Mouse (Mus musculus): ENCODE results near the gene Tmem91.

Tmem91 gene

GRCm38 (mm10) chr7:25620751-25621150, 54.2 kb downstream of the Tmem91 start:
- no peaks in the 10 kb centered on the region for H3K9me3 ChIP-seq (ENCODE audit: low read length)
- peaks cover 56% of the 10 kb centered on the region for H3K4me1 ChIP-seq (replicated peaks; ENCODE audit: low read depth, low read length)
- TF ChIP-seq POU5F1 (IDR thresholded peaks at IDR 0.05; ENCODE audit: borderline replicate concordance, low read length) (no peak), NANOG (IDR thresholded peaks at IDR 0.05; ENCODE audit: borderline replicate concordance, low read length) (no peak), CTCF (conservative IDR thresholded peaks at IDR 0.05; ENCODE audit: low read length) (no peak)

GRCm38 (mm10) chr7:25620101-25620500, 54.9 kb downstream of the Tmem91 start:
- no peak for TF ChIP-seq CTCF (conservative IDR thresholded peaks at IDR 0.05; ENCODE audit: low read length)
- no peak for TF ChIP-seq POU5F1 (IDR thresholded peaks at IDR 0.05; ENCODE audit: borderline replicate concordance, low read length)
- TF ChIP-seq NANOG (IDR thresholded peaks at IDR 0.05; ENCODE audit: borderline replicate concordance, low read length) = no peak
- Histone ChIP-seq H3K9me3 (ENCODE audit: low read length) (no peaks in the 10 kb centered on the region), H3K4me3 (replicated peaks; ENCODE audit: low read length) (peak overlapping the region; percentile 95), H3K27me3 (ENCODE audit: insufficient read depth, low read length) (peaks cover 9% of the 10 kb centered on the region; the same call in 1 of the 2 replicates), H3K36me3 (ENCODE audit: insufficient read depth, low read length) (peaks cover 50% of the 10 kb centered on the region), H3K4me1 (replicated peaks; ENCODE audit: low read depth, low read length) (peaks cover 49% of the 10 kb centered on the region)

More at GRCm38 (mm10) chr7:25620751-25621150, 54.2 kb downstream of the Tmem91 start:
- no peak overlapping the region for H3K4me3 ChIP-seq (replicated peaks; ENCODE audit: low read length)
- H3K27me3 ChIP-seq (ENCODE audit: insufficient read depth, low read length) = peaks cover 5% of the 10 kb centered on the region; the same call in 1 of the 2 replicates
- peaks cover 56% of the 10 kb centered on the region for H3K36me3 ChIP-seq (ENCODE audit: insufficient read depth, low read length)

GRCm38 (mm10) chr7:25619722-25619991, 55.3 kb downstream of the Tmem91 start:
- TF ChIP-seq CTCF (conservative IDR thresholded peaks at IDR 0.05; ENCODE audit: low read length) = no peak
- no peak for TF ChIP-seq POU5F1 (IDR thresholded peaks at IDR 0.05; ENCODE audit: borderline replicate concordance, low read length)
- TF ChIP-seq NANOG (IDR thresholded peaks at IDR 0.05; ENCODE audit: borderline replicate concordance, low read length) = no peak
- H3K9me3 ChIP-seq (ENCODE audit: low read length) = no peaks in the 10 kb centered on the region
- peak overlapping the region; percentile 95 for H3K4me3 ChIP-seq (replicated peaks; ENCODE audit: low read length)

More at GRCm38 (mm10) chr7:25619722-25619991, 55.3 kb downstream of the Tmem91 start:
- Histone ChIP-seq H3K4me1 (replicated peaks; ENCODE audit: low read depth, low read length) (peaks cover 45% of the 10 kb centered on the region), H3K36me3 (ENCODE audit: insufficient read depth, low read length) (peaks cover 46% of the 10 kb centered on the region), H3K27me3 (ENCODE audit: insufficient read depth, low read length) (peaks cover 9% of the 10 kb centered on the region; the same call in 1 of the 2 replicates)
